Mouse (Mus musculus): ENCODE data around the gene Cybc1. TPM values are rescaled to one million over a fixed set of nuclear protein-coding genes. Genes with fewer than 3 reads are reported as not detected.

Cybc1 gene
- total RNA-seq, 2 experiments from 2014 or later = 24.0 to 27.3 TPM

DNA sequence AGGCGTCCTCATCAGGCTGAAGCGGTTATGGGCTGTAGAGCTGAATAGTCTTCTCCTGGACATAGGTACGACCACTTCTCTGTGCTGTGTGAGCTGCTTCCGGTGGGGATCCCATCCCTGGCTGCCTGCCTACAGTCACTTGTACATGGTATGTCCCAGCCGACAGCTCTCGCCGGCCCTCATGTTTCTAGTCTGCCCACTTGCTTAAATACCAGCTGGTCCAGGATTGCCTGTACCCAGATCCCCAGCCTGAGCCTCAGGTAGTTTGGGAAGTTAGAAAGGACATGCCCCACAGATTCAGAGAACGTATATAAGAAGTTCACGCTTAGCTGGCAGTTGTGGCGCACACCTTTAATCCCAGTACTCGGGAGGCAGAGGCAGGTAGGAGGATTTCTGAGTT lies 9.3 kb downstream of the Cybc1 start:
- intact Hi-C loops (cut with DNase I) = no loop called here
- no peak for DNase-seq

DNA sequence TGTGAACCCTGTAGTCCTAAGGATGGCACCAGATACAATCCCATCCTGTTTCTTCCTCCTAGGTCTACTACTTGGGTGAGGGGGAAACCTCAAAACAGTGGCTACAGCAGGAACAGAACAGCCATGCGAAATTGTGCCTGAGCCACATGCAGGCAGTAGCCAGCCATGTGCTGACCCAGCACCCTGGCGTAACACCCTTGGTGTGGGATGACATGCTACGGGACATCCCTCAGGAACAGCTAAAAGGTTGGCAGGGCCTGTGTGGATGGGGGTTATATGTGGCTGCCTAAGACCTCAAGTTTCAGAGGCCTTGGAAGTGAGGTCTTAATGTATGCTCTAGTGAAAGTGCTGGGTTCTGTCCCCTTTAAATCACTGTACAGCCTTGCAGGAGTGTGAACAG lies 12.3 kb downstream of the Cybc1 start:
- DNase-seq = no peak
- intact Hi-C loops (cut with DNase I) = no loop called here

DNA sequence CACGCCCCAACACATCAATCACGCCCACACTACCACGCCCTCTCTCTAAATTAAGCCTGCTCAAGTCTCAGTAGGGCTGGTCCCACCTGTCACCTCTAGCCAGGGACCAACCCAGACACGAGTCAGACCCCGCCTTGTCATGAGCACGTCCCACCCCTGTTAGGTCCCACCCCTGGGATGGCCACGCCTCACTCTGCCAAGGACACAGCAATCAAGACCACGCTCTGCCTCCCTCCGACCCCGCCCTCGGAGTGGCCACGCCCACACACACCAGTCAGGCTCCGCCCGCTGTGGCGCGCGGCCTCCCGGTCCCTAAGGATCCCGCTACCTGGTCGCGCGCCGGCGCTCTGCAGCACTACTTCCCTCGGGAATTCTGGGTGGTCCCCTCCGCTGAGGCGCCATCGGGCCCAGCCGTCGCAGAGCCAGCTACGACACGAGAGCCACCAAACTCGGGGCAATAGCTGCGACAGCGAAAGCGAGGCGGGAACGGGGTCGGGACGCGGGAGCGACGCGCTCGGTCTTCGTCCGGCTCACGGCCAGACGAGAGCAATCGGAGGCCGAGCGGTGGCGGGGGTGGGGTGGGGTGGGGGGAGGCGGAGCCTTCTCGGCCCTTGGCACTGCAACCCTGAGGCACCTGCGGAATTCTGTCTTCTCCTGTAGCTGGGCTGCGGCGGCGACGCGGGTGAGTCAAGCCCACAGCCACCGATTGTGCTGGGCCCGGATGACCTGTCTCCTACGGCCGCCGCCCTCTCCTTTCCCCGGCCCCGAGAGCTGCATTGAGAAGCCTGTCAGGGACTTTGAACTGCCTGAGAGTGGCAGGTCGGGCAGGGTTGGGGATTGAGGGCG lies 24.7 kb downstream of the Cybc1 start, which contains the start of the genes Hexdc and Ogfod3:
Gene Hexdc, plus strand, starts transcription at position 273 of the 846 bp plus-strand sequence.
Gene Ogfod3, minus strand, starts transcription at position 551 of the 846 bp plus-strand sequence.
- intact Hi-C loops (cut with DNase I) = no loop called here
- peak; percentile 96 for DNase-seq

DNA sequence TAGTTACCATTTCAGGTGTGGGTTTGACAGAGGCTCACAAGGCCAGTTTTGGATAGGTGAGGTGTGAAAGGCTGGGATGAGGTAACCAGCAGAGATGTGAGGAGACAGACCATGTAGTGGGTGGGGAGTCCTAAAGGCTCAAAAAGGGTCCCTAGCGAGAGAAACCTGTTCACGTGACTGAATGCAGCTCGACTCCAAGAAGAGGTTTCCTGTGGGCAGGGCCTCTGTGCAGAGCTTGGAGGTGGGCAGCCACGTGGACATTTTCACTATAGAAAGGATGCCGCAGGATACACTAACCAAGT lies 25.3 kb downstream of the Cybc1 start:
- intact Hi-C loops (cut with DNase I) = no loop called here
- no peak for DNase-seq

DNA sequence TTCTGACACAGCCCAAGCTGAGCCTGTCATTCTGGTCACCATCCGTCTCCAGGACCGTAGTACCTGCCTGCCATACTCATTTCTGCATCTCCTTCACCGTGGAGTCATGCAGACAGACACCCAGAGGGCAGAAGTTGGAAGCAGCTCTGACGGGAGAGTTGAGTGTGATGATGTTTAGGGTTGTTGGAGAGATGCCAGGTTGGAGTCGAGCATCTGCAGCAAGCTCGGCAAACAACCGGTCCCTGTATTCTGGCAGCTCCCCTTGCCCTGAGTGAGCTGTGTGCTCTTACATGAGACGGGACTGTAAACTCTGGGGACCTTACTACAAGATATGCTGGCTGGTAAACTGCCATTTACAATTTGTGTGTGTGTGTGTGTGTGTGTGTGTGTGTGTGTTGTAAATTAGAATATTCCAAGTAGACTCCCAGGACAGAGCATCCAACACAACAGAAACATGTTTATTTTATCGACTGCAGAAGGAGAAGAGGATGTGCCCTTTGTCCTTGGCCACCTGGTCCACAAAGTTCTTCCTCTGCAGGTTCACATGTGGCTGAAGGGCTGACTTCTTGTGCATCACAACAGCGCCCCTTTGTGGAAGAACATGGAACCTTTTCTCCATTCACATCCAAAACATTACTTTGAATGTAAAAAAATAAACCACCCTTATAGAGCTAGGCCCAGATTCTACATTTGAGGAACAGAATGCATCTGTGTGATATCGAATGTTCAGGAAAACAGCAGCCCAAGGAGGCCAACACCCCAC lies 27.5 kb downstream of the Cybc1 start:
- intact Hi-C loops (cut with DNase I) = no loop called here
- DNase-seq = peak; percentile 27

DNA sequence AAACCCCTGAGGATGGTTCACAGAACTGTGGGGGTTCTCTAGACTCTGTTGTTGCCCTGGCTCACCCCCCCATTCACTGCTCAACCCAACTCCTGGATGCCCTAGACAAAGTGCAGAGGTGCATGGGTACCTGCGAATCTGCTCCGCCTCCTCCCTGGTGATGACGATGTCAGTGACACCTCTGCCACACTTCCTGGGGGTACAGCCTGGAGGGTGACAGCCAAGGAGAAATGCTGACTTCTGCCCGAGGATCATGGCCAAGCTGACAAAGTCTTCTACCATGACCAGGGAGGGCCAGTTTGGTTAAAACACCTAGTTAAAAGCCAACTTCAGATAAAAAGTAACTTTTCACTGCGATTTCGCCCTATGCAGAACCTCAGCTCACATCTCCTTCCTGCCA lies 28.3 kb downstream of the Cybc1 start:
- intact Hi-C loops (cut with DNase I) = no loop called here
- DNase-seq = no peak

DNA sequence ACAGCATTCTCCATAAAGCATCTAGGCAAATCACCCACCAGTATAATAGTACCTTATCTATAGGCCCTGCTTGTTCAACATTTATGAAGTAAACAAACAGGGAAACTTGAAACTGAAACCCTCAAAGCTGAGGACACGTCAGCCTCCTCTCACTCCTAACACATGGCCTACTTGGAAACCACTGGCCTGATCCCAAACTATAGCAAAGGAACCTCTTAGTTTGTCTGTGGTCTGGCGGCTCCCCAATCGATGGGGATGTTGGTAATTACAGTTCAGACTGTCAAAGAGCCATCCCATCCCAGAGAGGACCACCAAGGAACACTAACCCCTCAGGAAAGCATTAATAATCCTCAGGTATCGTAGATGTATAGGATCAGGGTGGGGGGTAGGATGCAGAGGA lies 29.3 kb downstream of the Cybc1 start:
- intact Hi-C loops (cut with DNase I) = no loop called here
- no peak for DNase-seq

DNA sequence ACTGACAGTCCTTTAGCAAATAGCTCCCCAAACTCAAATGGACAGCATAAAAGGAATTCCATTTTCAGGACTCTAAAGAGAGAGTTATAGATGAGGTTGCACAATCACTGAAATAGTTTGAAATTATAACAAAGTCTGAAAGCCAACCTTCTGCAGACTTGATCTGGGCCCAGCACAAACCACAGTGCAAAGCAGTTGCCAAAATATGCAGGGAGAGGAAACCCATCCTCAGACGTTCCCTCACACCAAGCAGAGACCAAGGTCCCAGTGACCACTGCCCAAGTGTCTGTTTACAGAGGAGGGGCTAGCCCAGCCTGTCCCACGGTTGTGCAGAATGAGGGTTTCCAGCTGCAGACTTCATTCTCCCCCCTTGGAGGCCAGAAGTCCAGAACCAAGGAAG lies 30.5 kb downstream of the Cybc1 start:
- intact Hi-C loops (cut with DNase I) = no loop called here
- no peak for DNase-seq

DNA sequence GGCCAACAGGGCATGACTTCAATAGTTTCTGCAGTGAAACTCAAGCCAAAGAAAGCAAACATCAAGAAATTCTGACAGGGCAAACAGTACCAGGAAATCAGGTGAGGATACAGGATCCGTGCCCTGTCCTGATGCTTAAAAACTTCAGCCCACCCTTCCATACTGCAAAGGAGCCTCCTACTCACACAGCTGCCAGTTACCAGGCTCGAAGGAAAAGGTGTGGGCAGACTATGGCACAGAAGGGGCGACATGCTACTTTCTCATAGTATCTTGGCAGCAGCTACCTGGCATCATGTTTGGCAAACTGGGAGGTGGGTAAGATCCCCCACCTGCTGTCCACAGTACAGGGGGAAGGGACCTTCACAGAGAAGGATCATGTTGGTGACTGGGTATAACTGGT lies 35.7 kb downstream of the Cybc1 start:
- no peak for DNase-seq

DNA sequence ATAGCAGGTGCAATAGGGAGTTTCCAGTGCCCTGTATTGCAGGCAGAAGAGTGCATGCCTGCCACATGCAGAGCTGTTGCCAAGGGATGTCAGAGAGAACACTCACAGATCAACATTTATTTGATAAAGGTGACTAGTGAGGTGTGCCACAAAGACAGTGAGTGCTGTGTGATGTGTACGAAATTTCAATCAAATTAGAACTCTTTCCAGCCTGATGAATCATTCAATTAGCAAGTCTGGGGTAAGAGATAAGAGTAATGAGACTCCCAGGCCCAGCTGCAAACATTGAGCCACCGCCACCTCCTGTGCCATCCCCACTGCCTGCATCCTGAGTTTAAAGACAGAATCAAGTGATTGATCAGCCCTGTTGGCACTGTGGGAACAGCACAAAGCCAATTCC lies 36.4 kb downstream of the Cybc1 start:
- no peak for DNase-seq
- intact Hi-C loops (cut with DNase I) = no loop called here

More for the DNA sequence above, 35.7 kb downstream of the Cybc1 start:
- intact Hi-C loops (cut with DNase I) = no loop called here

DNA sequence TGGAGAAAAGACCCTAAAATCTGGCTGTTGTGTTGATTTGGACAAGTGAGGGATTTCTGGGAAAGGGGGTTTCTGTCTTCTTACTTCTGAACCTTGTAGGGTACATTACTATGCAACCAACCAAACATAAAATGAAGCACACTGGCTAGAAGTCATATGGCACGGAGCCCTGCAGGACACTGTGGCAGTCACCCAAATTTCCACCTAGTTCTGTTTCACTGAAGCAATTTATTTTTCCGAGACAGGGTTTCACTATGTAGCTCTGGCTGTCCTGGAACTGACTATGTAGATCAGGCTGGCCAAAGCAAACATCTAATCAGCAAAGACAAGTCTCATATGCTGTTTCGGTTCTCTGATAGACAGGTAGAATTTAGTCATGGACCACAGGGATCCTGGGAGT lies 39.4 kb downstream of the Cybc1 start:
- intact Hi-C loops (cut with DNase I) = no loop called here

DNA sequence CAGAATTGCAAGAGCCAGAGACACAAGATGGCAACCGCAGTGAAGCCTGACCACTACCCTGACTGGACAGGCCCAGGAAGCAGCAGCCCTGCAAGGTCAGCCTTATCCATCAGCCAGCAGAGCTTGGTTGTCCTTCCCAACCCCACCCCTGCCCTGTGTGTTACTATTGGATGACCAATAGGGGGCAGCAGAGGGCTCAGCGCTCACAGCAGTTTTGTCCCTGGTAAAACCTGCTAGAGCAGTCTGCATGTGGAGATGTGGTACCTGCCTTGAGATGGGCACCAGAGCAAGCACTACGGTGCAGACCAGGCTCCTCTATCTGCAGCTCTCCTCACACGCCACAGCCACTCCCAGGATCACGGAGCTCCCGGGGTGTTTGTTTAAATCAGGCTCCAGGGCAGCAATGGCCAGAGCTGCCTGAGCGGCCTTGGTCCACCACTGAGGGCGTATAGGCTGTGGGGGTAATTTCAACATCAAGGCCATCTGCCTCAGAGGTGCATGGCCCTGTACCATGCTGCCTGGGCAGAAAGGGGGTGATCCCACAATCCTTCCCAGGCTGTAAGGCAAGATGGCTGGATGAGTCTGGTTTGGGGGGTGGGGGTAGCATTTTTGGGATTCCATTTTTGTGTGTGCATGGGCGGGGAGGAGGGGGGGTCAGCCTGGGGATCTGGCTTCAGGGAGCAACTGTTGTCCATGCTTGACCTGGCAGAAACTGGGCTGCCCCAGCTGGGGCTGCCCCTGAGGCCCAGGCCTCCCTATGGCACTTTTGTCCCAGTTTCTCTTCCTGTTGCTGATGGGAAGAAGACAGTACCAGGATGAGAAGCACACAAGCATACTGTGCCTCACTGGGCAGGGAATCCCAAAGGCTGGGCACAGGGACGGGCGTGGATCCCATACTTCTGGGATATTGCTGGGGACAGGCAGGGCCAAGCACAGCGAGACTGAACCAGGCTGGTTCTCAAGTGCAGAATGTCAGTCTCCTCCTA lies 52.5 kb downstream of the Cybc1 start:
- DNase-seq = peak; percentile 61
- intact Hi-C loops (cut with DNase I) = no loop called here

More for the DNA sequence above, 39.4 kb downstream of the Cybc1 start:
- no peak for DNase-seq

DNA sequence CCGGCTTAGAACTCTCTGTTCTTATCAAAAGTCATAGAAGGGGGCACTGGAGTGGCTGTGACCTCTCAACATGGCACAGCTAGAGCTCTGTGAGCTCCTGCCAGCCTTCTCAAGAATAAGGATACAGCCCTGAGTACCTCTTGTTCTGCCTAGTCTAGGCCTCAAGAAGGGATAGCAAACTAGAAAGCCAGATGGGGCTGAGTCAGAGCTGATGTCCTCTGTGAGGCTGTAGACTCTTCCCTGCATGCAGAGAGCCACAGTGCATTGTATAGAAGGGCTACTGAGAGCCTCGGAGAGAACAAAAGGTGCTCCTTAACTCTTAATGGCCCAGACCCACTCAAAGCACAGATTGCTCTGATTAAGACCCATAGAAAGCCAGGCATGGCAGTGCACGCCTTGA lies 54.9 kb downstream of the Cybc1 start:
- DNase-seq = no peak
- intact Hi-C loops (cut with DNase I) = no loop called here

DNA sequence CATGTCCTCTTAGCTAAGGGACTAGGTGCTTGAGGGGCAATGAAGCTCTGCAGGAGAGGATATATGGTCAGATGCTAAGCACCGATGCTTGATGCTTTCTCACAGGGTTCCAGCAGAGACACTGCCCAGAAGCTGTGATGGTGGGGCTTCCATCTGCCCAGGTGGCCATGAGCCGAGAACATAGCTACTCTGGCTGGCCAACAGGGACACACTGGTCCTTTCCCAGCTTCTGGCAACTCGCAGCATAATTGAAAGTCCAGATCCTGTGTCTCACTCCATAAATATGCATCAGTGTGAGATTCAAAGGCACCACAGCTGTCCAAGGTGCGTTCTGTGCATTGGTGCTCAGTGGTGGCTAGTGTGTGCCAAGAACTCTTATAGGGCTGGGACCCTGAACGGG lies 55.9 kb downstream of the Cybc1 start:
- DNase-seq = no peak
- intact Hi-C loops (cut with DNase I) = no loop called here

Other genes starting within 250 kb of the Cybc1 start
- 100 to 1,000 TPM; 137 to 141 TPM for gene Csnk1d, start 238.0 kb downstream of the Cybc1 start, total RNA-seq (2021)
- gene Cd7, start 189.9 kb downstream of the Cybc1 start, total RNA-seq (2021) = not detected
- gene Sectm1b, start 165.8 kb downstream of the Cybc1 start, total RNA-seq (2021) = not detected
- gene Sectm1a, start 148.1 kb downstream of the Cybc1 start, total RNA-seq (2021) = under 1 TPM in 1 of 2 experiments, not detected in 1; 0.30 TPM
- not detected for gene Tex19.2, start 110.6 kb downstream of the Cybc1 start, total RNA-seq (2021)
- not detected for gene Tex19.1, start 83.2 kb downstream of the Cybc1 start, total RNA-seq (2021)
- gene Uts2r, start 69.1 kb downstream of the Cybc1 start, total RNA-seq (2021) = not detected
- 10 to 100 TPM; 54.9 to 57.3 TPM for gene Hexdc, start 24.9 kb downstream of the Cybc1 start, total RNA-seq (2021)
- 1 to 10 TPM; 7.7 to 8.0 TPM for gene Ogfod3, start 24.6 kb downstream of the Cybc1 start, total RNA-seq (2021)
- 10 to 100 TPM; 70.6 to 73.2 TPM for gene Narf, start 7.9 kb upstream of the Cybc1 start, total RNA-seq (2021)
- gene Foxk2, start 30.7 kb upstream of the Cybc1 start, total RNA-seq (2021) = 100 to 1,000 TPM; 115 to 116 TPM
- gene Wdr45b, start 125.1 kb upstream of the Cybc1 start, total RNA-seq (2021) = 10 to 100 TPM; 57.3 to 64.8 TPM
- gene Rab40b, start 158.9 kb upstream of the Cybc1 start, total RNA-seq (2021) = 10 to 100 TPM; 13.6 to 16.4 TPM
- gene Fn3krp, start 192.1 kb upstream of the Cybc1 start, total RNA-seq (2021) = 10 to 100 TPM; 17.9 to 18.1 TPM
- 1 to 10 TPM; 4.9 to 5.7 TPM for gene Fn3k, start 205.6 kb upstream of the Cybc1 start, total RNA-seq (2021)
- 10 to 100 TPM; 68.4 to 75.2 TPM for gene Tbcd, start 222.6 kb upstream of the Cybc1 start, total RNA-seq (2021)